Mouse (Mus musculus): ENCODE results near the gene Car9. TPM values are rescaled to one million over a fixed set of nuclear protein-coding genes. Genes with fewer than 3 reads are reported as not detected.

The Car9 gene
- total and polyA plus RNA-seq, 2 experiments = 0.20 to 0.28 TPM

GRCm38 (mm10) chr4:43497405-43497804 lies 9.4 kb upstream of the Car9 start:
- TF ChIP-seq POLR2A (IDR thresholded peaks at IDR 0.05; ENCODE audit: extremely low read depth, insufficient read depth, low read length) (no peak), CTCF (IDR thresholded peaks at IDR 0.05; ENCODE audit: low read depth, low read length) (no peak)
- peak; percentile 50 for DNase-seq (ENCODE audit: extremely low read depth, low read depth, low spot score)
- 95% methylated on average over 8 of the region's 8 CpGs for WGBS
- Histone ChIP-seq H3K9ac (ENCODE audit: low read depth, low read length) (no peak overlapping the region), H3K27me3 (ENCODE audit: control insufficient read depth, insufficient read depth, low read length) (no peaks in the 10 kb centered on the region), H3K27ac (replicated peaks; ENCODE audit: insufficient read depth, low read depth, low read length) (no peak overlapping the region), H3K4me1 (ENCODE audit: control insufficient read depth, insufficient read depth, low read length) (peaks cover 10% of the 10 kb centered on the region), H3K36me3 (ENCODE audit: control insufficient read depth, insufficient read depth, low read length) (no peaks in the 10 kb centered on the region), H3K79me2 (ENCODE audit: control insufficient read depth, insufficient read depth, low read length) (no peaks in the 10 kb centered on the region), H3K4me3 (ENCODE audit: insufficient read depth, low read depth, low read length) (no peak overlapping the region)

- Histone ChIP-seq H3K9ac (ENCODE audit: low read depth, low read length) (no peak overlapping the region), H3K4me3 (ENCODE audit: insufficient read depth, low read depth, low read length) (no peak overlapping the region), H3K27me3 (ENCODE audit: control insufficient read depth, insufficient read depth, low read length) (no peaks in the 10 kb centered on the region), H3K4me1 (ENCODE audit: control insufficient read depth, insufficient read depth, low read length) (peaks cover 10% of the 10 kb centered on the region), H3K79me2 (ENCODE audit: control insufficient read depth, insufficient read depth, low read length) (no peaks in the 10 kb centered on the region), H3K27ac (replicated peaks; ENCODE audit: insufficient read depth, low read depth, low read length) (no peak overlapping the region), H3K36me3 (ENCODE audit: control insufficient read depth, insufficient read depth, low read length) (no peaks in the 10 kb centered on the region)
- TF ChIP-seq POLR2A (IDR thresholded peaks at IDR 0.05; ENCODE audit: extremely low read depth, insufficient read depth, low read length) (no peak), CTCF (IDR thresholded peaks at IDR 0.05; ENCODE audit: low read depth, low read length) (no peak)
- 81% methylated on average over 4 of the region's 4 CpGs for whole genome bisulfite sequencing
- no peak for DNase-seq (ENCODE audit: extremely low read depth, low read depth, low spot score)
These were observed 8.8 kb upstream of the Car9 start for GRCm38 (mm10) chr4:43497946-43498345.

- 13% methylated on average over 8 of the region's 8 CpGs for WGBS
- Histone ChIP-seq H3K4me1 (ENCODE audit: control insufficient read depth, insufficient read depth, low read length) (peaks cover 9% of the 10 kb centered on the region), H3K4me3 (ENCODE audit: insufficient read depth, low read depth, low read length) (no peak overlapping the region), H3K27me3 (ENCODE audit: control insufficient read depth, insufficient read depth, low read length) (no peaks in the 10 kb centered on the region), H3K9ac (ENCODE audit: low read depth, low read length) (no peak overlapping the region), H3K36me3 (ENCODE audit: control insufficient read depth, insufficient read depth, low read length) (no peaks in the 10 kb centered on the region), H3K79me2 (ENCODE audit: control insufficient read depth, insufficient read depth, low read length) (no peaks in the 10 kb centered on the region), H3K27ac (replicated peaks; ENCODE audit: insufficient read depth, low read depth, low read length) (no peak overlapping the region)
- TF ChIP-seq POLR2A (IDR thresholded peaks at IDR 0.05; ENCODE audit: extremely low read depth, insufficient read depth, low read length) = no peak
- TF ChIP-seq CTCF (IDR thresholded peaks at IDR 0.05; ENCODE audit: low read depth, low read length) = peak; percentile 54
- DNase-seq (ENCODE audit: extremely low read depth, low read depth, low spot score) = peak; percentile 51
These were observed 7.8 kb upstream of the Car9 start for GRCm38 (mm10) chr4:43498983-43499382.

GRCm38 (mm10) chr4:43499407-43500333 lies 7.1 kb upstream of the Car9 start, which contains the start of gene Arhgef39:
Gene Arhgef39 (minus strand): TSS chr4:43499695.
- no peaks in the 10 kb centered on the region for H3K27me3 ChIP-seq (ENCODE audit: control insufficient read depth, insufficient read depth, low read length)
- no peaks in the 10 kb centered on the region for H3K36me3 ChIP-seq (ENCODE audit: control insufficient read depth, insufficient read depth, low read length)
- peak within 1 kb of the TSS; percentile 16 for H3K9ac ChIP-seq (ENCODE audit: low read depth, low read length)
- H3K79me2 ChIP-seq (ENCODE audit: control insufficient read depth, insufficient read depth, low read length) = no peaks in the 10 kb centered on the region
- DNase-seq (ENCODE audit: extremely low read depth, low read depth, low spot score) = peak; percentile 73
- TF ChIP-seq CTCF (IDR thresholded peaks at IDR 0.05; ENCODE audit: low read depth, low read length) = no peak
- no peak for TF ChIP-seq POLR2A (IDR thresholded peaks at IDR 0.05; ENCODE audit: extremely low read depth, insufficient read depth, low read length)
- H3K27ac ChIP-seq (replicated peaks; ENCODE audit: insufficient read depth, low read depth, low read length) = no peak within 1 kb of the TSS
- WGBS = 6% methylated on average over 50 of the region's 50 CpGs
- H3K4me3 ChIP-seq (ENCODE audit: insufficient read depth, low read depth, low read length) = peak within 1 kb of the TSS; percentile 41
- peaks cover 5% of the 10 kb centered on the region for H3K4me1 ChIP-seq (ENCODE audit: control insufficient read depth, insufficient read depth, low read length)

GRCm38 (mm10) chr4:43503041-43503440 lies 3.7 kb upstream of the Car9 start:
- TF ChIP-seq POLR2A (IDR thresholded peaks at IDR 0.05; ENCODE audit: extremely low read depth, insufficient read depth, low read length) (no peak), CTCF (IDR thresholded peaks at IDR 0.05; ENCODE audit: low read depth, low read length) (no peak)
- peaks cover 5% of the 10 kb centered on the region for H3K4me1 ChIP-seq (ENCODE audit: control insufficient read depth, insufficient read depth, low read length)
- H3K27ac ChIP-seq (replicated peaks; ENCODE audit: insufficient read depth, low read depth, low read length) = no peak overlapping the region
- no peaks in the 10 kb centered on the region for H3K36me3 ChIP-seq (ENCODE audit: control insufficient read depth, insufficient read depth, low read length)
- no peak overlapping the region for H3K4me3 ChIP-seq (ENCODE audit: insufficient read depth, low read depth, low read length)
- DNase-seq (ENCODE audit: extremely low read depth, low read depth, low spot score) = peak; percentile 99
- no peaks in the 10 kb centered on the region for H3K27me3 ChIP-seq (ENCODE audit: control insufficient read depth, insufficient read depth, low read length)
- H3K79me2 ChIP-seq (ENCODE audit: control insufficient read depth, insufficient read depth, low read length) = no peaks in the 10 kb centered on the region
- no peak overlapping the region for H3K9ac ChIP-seq (ENCODE audit: low read depth, low read length)
- 27% methylated on average over 2 of the region's 2 CpGs for WGBS

GRCm38 (mm10) chr4:43503506-43503905 lies 3.3 kb upstream of the Car9 start:
- peak; percentile 61 for DNase-seq (ENCODE audit: extremely low read depth, low read depth, low spot score)
- no peak overlapping the region for H3K4me3 ChIP-seq (ENCODE audit: insufficient read depth, low read depth, low read length)
- no peak overlapping the region for H3K9ac ChIP-seq (ENCODE audit: low read depth, low read length)
- H3K27me3 ChIP-seq (ENCODE audit: control insufficient read depth, insufficient read depth, low read length) = no peaks in the 10 kb centered on the region
- no peaks in the 10 kb centered on the region for H3K79me2 ChIP-seq (ENCODE audit: control insufficient read depth, insufficient read depth, low read length)
- H3K27ac ChIP-seq (replicated peaks; ENCODE audit: insufficient read depth, low read depth, low read length) = no peak overlapping the region
- no peak for TF ChIP-seq POLR2A (IDR thresholded peaks at IDR 0.05; ENCODE audit: extremely low read depth, insufficient read depth, low read length)
- no peak for TF ChIP-seq CTCF (IDR thresholded peaks at IDR 0.05; ENCODE audit: low read depth, low read length)
- 84% methylated on average over 6 of the region's 6 CpGs for WGBS
- H3K36me3 ChIP-seq (ENCODE audit: control insufficient read depth, insufficient read depth, low read length) = no peaks in the 10 kb centered on the region
- peaks cover 5% of the 10 kb centered on the region for H3K4me1 ChIP-seq (ENCODE audit: control insufficient read depth, insufficient read depth, low read length)
